In the genomic region with DNA sequence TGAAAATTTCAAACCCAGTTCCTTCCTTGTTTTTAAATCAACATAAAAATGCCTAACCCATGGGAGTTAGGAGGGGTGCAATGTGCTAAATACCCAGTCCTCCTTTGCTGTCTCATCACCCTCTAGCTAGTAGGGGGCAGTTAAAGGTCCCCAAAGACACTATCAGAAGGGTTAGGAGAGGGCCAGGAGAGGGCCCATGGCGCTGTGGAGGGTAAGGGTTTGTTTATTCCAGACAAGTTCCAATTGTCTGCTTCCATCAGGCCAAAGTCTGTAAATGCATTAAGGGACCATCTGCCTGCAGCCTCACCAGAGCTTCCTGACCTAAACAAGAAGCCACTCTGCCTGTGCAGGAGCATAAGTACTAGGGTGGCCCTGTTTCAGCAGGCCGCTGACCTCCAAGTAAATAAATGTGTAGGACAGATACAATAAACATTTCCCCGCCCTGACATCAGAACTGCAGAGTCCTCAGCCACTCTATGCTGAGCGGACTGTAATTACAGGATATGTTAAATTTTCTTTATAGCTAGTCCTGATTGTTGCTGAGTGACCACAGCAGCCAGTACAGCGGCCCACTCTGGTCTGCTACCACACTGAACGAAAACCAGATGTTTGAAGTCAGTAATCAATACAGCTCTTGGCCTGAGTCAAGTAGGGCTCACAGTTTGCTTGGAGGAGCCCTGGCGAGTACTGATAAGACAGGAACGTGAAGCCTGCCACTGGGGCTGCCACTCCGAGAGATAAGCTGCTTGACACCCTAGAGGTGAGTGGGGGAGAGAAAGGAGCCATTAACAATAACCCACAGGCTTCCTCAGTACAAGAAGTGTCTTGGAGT, we compare ENCODE assay signal across 12 mouse cellular contexts.
DNase-seq lines count a peak whose midpoint lies in the region; ATAC-seq lines count a peak whose summit lies in the region.
"Had no signal": no experiment of that assay in that cellular context is flagged by ENCODE, and none has a peak within 500 bp of the region (broad histone marks: within the 10 kb centered on the region; RNA-seq: fewer than 3 reads in every experiment).

No protein-coding gene starts in this region.

- DNase-seq in heart, postnatal 36 days = no peak
- DNase-seq in 416B (ENCODE audit: low read depth) = peak; percentile 44
- peak; percentile 45 for DNase-seq in embryo, embryonic 9.5 days (ENCODE audit: extremely low spot score)
- DNase-seq in urinary bladder, postnatal 36 days (ENCODE audit: low spot score in 2 of 2) = no peak
- no peak for DNase-seq in right cerebral cortex, adult 2 months (ENCODE audit: low spot score in 2 of 2)
- no peak for DNase-seq in adrenal gland, adult 8-10 months
- DNase-seq: cerebellum, adult 11 months had no signal

- H3K9me3 ChIP-seq in heart, embryonic 11.5 days (replicated peaks; ENCODE audit: control insufficient read depth, low read length) = no peaks in the 10 kb centered on the region
- peaks cover 9% of the 10 kb centered on the region; the same call in 1 of the 2 replicates for H3K9me3 ChIP-seq in liver, embryonic 12.5 days (replicated peaks)
- H3K9me3 ChIP-seq: neural tube, embryonic 15.5 days had no signal

- no peaks in the 10 kb centered on the region for H3K36me3 ChIP-seq in heart, embryonic 11.5 days (ENCODE audit: control insufficient read depth, insufficient read depth, low read length)
- no peaks in the 10 kb centered on the region for H3K36me3 ChIP-seq in liver, embryonic 12.5 days
- H3K36me3 ChIP-seq: hindbrain, embryonic 13.5 days; neural tube, embryonic 15.5 days had no signal

- ATAC-seq in heart, embryonic 11.5 days (replicated peaks; ENCODE audit: insufficient number of reproducible peaks, low FRiP score, low TSS enrichment) = peak; percentile 97
- ATAC-seq in liver, embryonic 12.5 days = peak; percentile 95

- intact Hi-C loops in heart, postnatal 36 days (cut with DNase I) = no loop called here

- peak overlapping the region; percentile 14 for H3K4me2 ChIP-seq in heart, embryonic 11.5 days
- H3K4me2 ChIP-seq in liver, embryonic 12.5 days = peak overlapping the region; percentile 50
- H3K4me2 ChIP-seq: hindbrain, embryonic 13.5 days; neural tube, embryonic 15.5 days had no signal

- no peaks in the 10 kb centered on the region for H3K27me3 ChIP-seq in heart, embryonic 11.5 days (ENCODE audit: control insufficient read depth, insufficient read depth, low read length)
- no peaks in the 10 kb centered on the region for H3K27me3 ChIP-seq in liver, embryonic 12.5 days (replicated peaks)
- H3K27me3 ChIP-seq: hindbrain, embryonic 13.5 days; neural tube, embryonic 15.5 days had no signal

- 7% methylated on average over 9 of the region's 9 CpGs for WGBS in heart, embryonic 11.5 days (ENCODE audit: insufficient replicate concordance)
- 14% methylated on average over 9 of the region's 9 CpGs for WGBS in liver, embryonic 12.5 days (ENCODE audit: insufficient replicate concordance)

- H3K9ac ChIP-seq in heart, embryonic 11.5 days (ENCODE audit: low read depth, low read length) = peak overlapping the region; percentile 46; the same call in 1 of the 2 replicates
- H3K9ac ChIP-seq in liver, embryonic 12.5 days = peak overlapping the region; percentile 66
- H3K9ac ChIP-seq: hindbrain, embryonic 13.5 days; neural tube, embryonic 15.5 days had no signal

- H3K4me1 ChIP-seq in heart, embryonic 11.5 days (ENCODE audit: control insufficient read depth, insufficient read depth, low read length) = peaks cover 13% of the 10 kb centered on the region
- peaks cover 60% of the 10 kb centered on the region for H3K4me1 ChIP-seq in liver, embryonic 12.5 days
- H3K4me1 ChIP-seq: hindbrain, embryonic 13.5 days; neural tube, embryonic 15.5 days had no signal

- peak overlapping the region; percentile 90 for H3K27ac ChIP-seq in heart, embryonic 11.5 days (ENCODE audit: low read depth, low read length)
- peak overlapping the region; percentile 98 for H3K27ac ChIP-seq in liver, embryonic 12.5 days
- H3K27ac ChIP-seq: hindbrain, embryonic 13.5 days; macrophage; neural tube, embryonic 15.5 days had no signal

- H3K4me3 ChIP-seq in heart, embryonic 11.5 days (ENCODE audit: low read depth, low read length) = no peak overlapping the region
- H3K4me3 ChIP-seq in liver, embryonic 12.5 days = no peak overlapping the region
- H3K4me3 ChIP-seq: hindbrain, embryonic 13.5 days; neural tube, embryonic 15.5 days had no signal

Comparison
In these comparisons a context has a peak if more than half of its experiments do, and no peak if none do; other contexts are left out.
1. DNase-seq: peak in 416B (single experiment) and embryo, embryonic 9.5 days (single experiment); none in heart, postnatal 36 days (0 of 2), urinary bladder, postnatal 36 days (0 of 2), right cerebral cortex, adult 2 months (0 of 2) and adrenal gland, adult 8-10 months (single experiment).